Mouse (Mus musculus): ENCODE results near the gene Rabif.

The Rabif gene

GRCm38 (mm10) chr1:134555240-134555870 lies 60.9 kb downstream of the Rabif start:
- no peak for DNase-seq

GRCm38 (mm10) chr1:134555871-134556670 lies 61.6 kb downstream of the Rabif start:
- peak; percentile 75 for DNase-seq

- peak; percentile 90 for DNase-seq
Measured at GRCm38 (mm10) chr1:134556671-134557218, 62.3 kb downstream of the Rabif start.

All from thymus, postnatal 25 days (tissue).